Mouse (Mus musculus) heart, embryonic 11.5 days (tissue): Measurements from ENCODE around the gene Phf12. TPM values are rescaled to one million over a fixed set of nuclear protein-coding genes. Genes with fewer than 3 reads are reported as not detected.
"Not testable (repeated sequence)": the region's sequence is repeated elsewhere in the genome, so short reads cannot be mapped to it uniquely, and the experiment has no call there.

ENCODE experiments used
- ATAC-seq: fragments of 200-750 bp; cut with Nextera tagmentation; replicated peaks from 2 replicates; pipeline ENCODE4 v1.8.0; 2017; ENCODE audit warnings: moderate library complexity; ENCODE audit not compliant: insufficient number of reproducible peaks, low FRiP score, low TSS enrichment
- H3K27ac ChIP-seq: fragments of 300-500 bp; sonication (generic); 2 replicates; pipeline ENCODE4 v1.5.1; 2014; ENCODE audit warnings: mild to moderate bottlenecking, low read depth, low read length
- H3K27me3 ChIP-seq: fragments of 300-500 bp; sonication (generic); 2 replicates; pipeline ENCODE4 v1.6.1; 2014; ENCODE audit warnings: mild to moderate bottlenecking, low read length, mixed read lengths; ENCODE audit not compliant: control insufficient read depth, insufficient read depth
- H3K36me3 ChIP-seq: fragments of 300-500 bp; sonication (generic); 2 replicates; pipeline ENCODE4 v1.6.1; 2014; ENCODE audit warnings: mild to moderate bottlenecking, low read length, moderate library complexity, mixed read lengths; ENCODE audit not compliant: control insufficient read depth, insufficient read depth
- H3K4me1 ChIP-seq: fragments of 300-500 bp; sonication (generic); 2 replicates; pipeline ENCODE4 v1.6.1; 2014; ENCODE audit warnings: low read length; ENCODE audit not compliant: control insufficient read depth, insufficient read depth
- H3K4me2 ChIP-seq: fragments of 300-500 bp; sonication (generic); 2 replicates; pipeline ENCODE4 v1.6.1; 2014; ENCODE audit warnings: mild to moderate bottlenecking, moderate library complexity
- H3K4me3 ChIP-seq: fragments of 300-500 bp; sonication (generic); 2 replicates; pipeline ENCODE4 v1.5.1; 2014; ENCODE audit warnings: low read depth, low read length
- H3K9ac ChIP-seq: fragments of 300-500 bp; sonication (generic); 2 replicates; pipeline ENCODE4 v1.6.1; 2014; ENCODE audit warnings: mild to moderate bottlenecking, low read depth, low read length, moderate library complexity
- H3K9me3 ChIP-seq: fragments of 300-500 bp; sonication (generic); replicated peaks from 2 replicates; pipeline ENCODE4 v1.6.1; 2016; ENCODE audit warnings: low read length; ENCODE audit not compliant: control insufficient read depth
- WGBS: fragments of 180-500 bp; shearing (Covaris S2); extraction: QIAGEN DNeasy Blood & Tissue Kit; methylation state at CpG from one replicate; pipeline ENCODE4 v1.1.7; 2014; ENCODE audit not compliant: insufficient replicate concordance; 5-methylcytosine and 5-hydroxymethylcytosine counted together
- polyA plus RNA-seq: library from polyadenylated mRNA; unstranded; fragments of >200 nt; fragmentation: Nextera tagmentation; extraction: Ambion mirVana; gene quantifications from 2 replicates; pipeline ENCODE4 v1.2.1, GENCODE M21; 2014

The Phf12 gene
- polyA plus RNA-seq, 1 experiment from 2014 or later, result 14.2 TPM

- H3K27ac ChIP-seq, result peak within 1 kb of the TSS; percentile 86
- peak within 1 kb of the TSS; percentile 85 for H3K9ac ChIP-seq
- H3K27me3 ChIP-seq, result no peaks in the 10 kb centered on the region
- H3K4me2 ChIP-seq, result peak within 1 kb of the TSS; percentile 97
- under 1% methylated on average over 96 of the region's 96 CpGs for WGBS
- peak; percentile 83 for ATAC-seq
- no peaks in the 10 kb centered on the region for H3K9me3 ChIP-seq
- peaks cover 17% of the 10 kb centered on the region for H3K4me1 ChIP-seq
- peaks cover 17% of the 10 kb centered on the region for H3K36me3 ChIP-seq
- peak within 1 kb of the TSS; percentile 73 for H3K4me3 ChIP-seq
Observed at GRCm38 (mm10) chr11:78031947-78032808, 49.6 kb downstream of the Phf12 start, which contains the start of gene Dhrs13. Dhrs13 (plus strand) TSS chr11:78032280.

- no peak overlapping the region for H3K27ac ChIP-seq
- no peak for ATAC-seq
Observed at GRCm38 (mm10) chr11:78032809-78033195, 50.2 kb downstream of the Phf12 start.

GRCm38 (mm10) chr11:78033931-78034617, 51.5 kb downstream of the Phf12 start:
- Histone ChIP-seq H3K27me3 (no peaks in the 10 kb centered on the region), H3K4me2 (no peak overlapping the region), H3K36me3 (peaks cover 3% of the 10 kb centered on the region), H3K4me3 (no peak overlapping the region), H3K9me3 (no peaks in the 10 kb centered on the region), H3K27ac (no peak overlapping the region), H3K9ac (no peak overlapping the region), H3K4me1 (peaks cover 24% of the 10 kb centered on the region)
- WGBS, result 88% methylated on average over 23 of the region's 23 CpGs
- no peak for ATAC-seq

More at GRCm38 (mm10) chr11:78032809-78033195, 50.2 kb downstream of the Phf12 start:
- Histone ChIP-seq H3K4me1 (peaks cover 17% of the 10 kb centered on the region), H3K4me2 (peak overlapping the region; percentile 97), H3K27me3 (no peaks in the 10 kb centered on the region), H3K9ac (peak overlapping the region; percentile 85), H3K4me3 (peak overlapping the region; percentile 73), H3K36me3 (peaks cover 15% of the 10 kb centered on the region), H3K9me3 (no peaks in the 10 kb centered on the region)
- 12% methylated on average over 5 of the region's 5 CpGs for WGBS

- H3K9ac ChIP-seq, result no peak overlapping the region
- WGBS, result 78% methylated on average over 10 of the region's 10 CpGs
- H3K4me3 ChIP-seq, result no peak overlapping the region
- peaks cover 15% of the 10 kb centered on the region for H3K4me1 ChIP-seq
- H3K9me3 ChIP-seq, result no peaks in the 10 kb centered on the region
- H3K36me3 ChIP-seq, result no peaks in the 10 kb centered on the region
- H3K27me3 ChIP-seq, result no peaks in the 10 kb centered on the region
- no peak overlapping the region for H3K27ac ChIP-seq
- no peak for ATAC-seq
- H3K4me2 ChIP-seq, result no peak overlapping the region
Observed at GRCm38 (mm10) chr11:78036791-78037190, 54.2 kb downstream of the Phf12 start.

- Histone ChIP-seq H3K36me3 (no peaks in the 10 kb centered on the region), H3K9me3 (no peaks in the 10 kb centered on the region), H3K4me1 (peaks cover 8% of the 10 kb centered on the region), H3K4me3 (peak within 1 kb of the TSS; percentile 95), H3K4me2 (peak within 1 kb of the TSS; percentile 90), H3K27me3 (no peaks in the 10 kb centered on the region), H3K9ac (peak within 1 kb of the TSS; percentile 95), H3K27ac (peak within 1 kb of the TSS; percentile 68)
- WGBS, result 2% methylated on average over 55 of the region's 55 CpGs
- ATAC-seq, result peak; percentile 79
Observed at GRCm38 (mm10) chr11:78037831-78038752, 55.5 kb downstream of the Phf12 start, which contains the start of gene Flot2. Flot2 (plus strand) TSS chr11:78037931.

- Histone ChIP-seq H3K27ac (no peak overlapping the region), H3K4me3 (no peak overlapping the region), H3K4me1 (peaks cover 16% of the 10 kb centered on the region), H3K4me2 (no peak overlapping the region), H3K9ac (no peak overlapping the region), H3K27me3 (no peaks in the 10 kb centered on the region), H3K36me3 (no peaks in the 10 kb centered on the region), H3K9me3 (no peaks in the 10 kb centered on the region)
- no peak for ATAC-seq
- 68% methylated on average over 2 of the region's 2 CpGs for WGBS
Observed at GRCm38 (mm10) chr11:78040878-78041277, 58.3 kb downstream of the Phf12 start.

- H3K27ac ChIP-seq, H3K36me3 ChIP-seq, H3K9ac ChIP-seq, H3K4me3 ChIP-seq, H3K27me3 ChIP-seq, H3K4me2 ChIP-seq, H3K9me3 ChIP-seq, ATAC-seq: not testable (repeated sequence)
- H3K4me1 ChIP-seq, result peaks cover 16% of the 10 kb centered on the region
- WGBS, result 92% methylated on average over 4 of the region's 4 CpGs
Observed at GRCm38 (mm10) chr11:78042290-78042870, 59.8 kb downstream of the Phf12 start.
